Mouse (Mus musculus) cortical plate, adult 2 months (tissue): ENCODE measurements around the gene Tmc6.

Experiments used
- CTCF ChIP-seq: fragments of 200-500 bp; IDR thresholded peaks from 2 replicates; pipeline ENCODE4 v1.5.1; 2011; ENCODE audit warnings: mild to moderate bottlenecking, control low read depth, low read length; ENCODE audit not compliant: insufficient read depth; ENCODE audit errors: extremely low read depth
- POLR2A ChIP-seq: fragments of 200-500 bp; IDR thresholded peaks from 2 replicates; pipeline ENCODE4 v1.6.1; 2011; ENCODE audit warnings: mild to moderate bottlenecking, low read length, control low read depth; ENCODE audit not compliant: insufficient read depth; ENCODE audit errors: extremely low read depth

DNA sequence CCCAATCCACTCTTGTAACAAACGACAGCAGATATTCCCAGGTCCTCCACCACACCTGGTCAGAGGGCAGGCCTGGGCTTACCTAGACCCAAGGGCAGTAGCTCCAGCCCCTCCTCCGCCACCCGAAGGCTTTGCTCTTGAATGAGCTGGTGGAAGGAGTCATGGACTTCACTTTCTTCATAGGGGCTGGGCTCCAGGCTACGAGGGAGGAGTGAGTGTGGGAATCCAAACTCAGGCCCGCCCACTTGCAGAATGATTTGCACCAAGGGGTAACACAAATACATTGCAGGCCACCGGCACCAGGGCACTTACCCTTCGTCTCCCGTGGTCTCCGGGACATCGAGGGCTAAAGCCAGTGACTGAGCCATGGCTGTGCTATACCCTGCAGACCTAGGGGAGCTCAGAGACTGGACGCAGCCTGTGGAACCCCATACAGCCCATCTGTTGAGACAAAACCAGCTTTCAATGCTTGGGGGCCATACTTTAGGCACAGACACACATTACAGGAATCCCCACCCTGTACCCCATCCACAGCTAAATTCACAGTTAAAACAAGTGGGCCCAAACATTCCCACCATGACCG lies 3.1 kb downstream of the Tmc6 start:
- TF ChIP-seq CTCF (no peak), POLR2A (no peak)
